Mouse (Mus musculus) neural tube, embryonic 14.5 days (tissue): ENCODE data around the gene Immp2l. TPM values are rescaled to one million over a fixed set of nuclear protein-coding genes. Genes with fewer than 3 reads are reported as not detected.
A peak's percentile ranks its signal among the peaks of the same experiment; 100 is the strongest.

ENCODE experiments used
- ATAC-seq: fragments of 200-750 bp; cut with Nextera tagmentation; 2 replicates; pipeline ENCODE4 v1.8.0; 2017; ENCODE audit warnings: low read depth, mild to moderate bottlenecking, moderate TSS enrichment, moderate library complexity
- H3K27ac ChIP-seq: fragments of 300-500 bp; sonication (generic); 2 replicates; pipeline ENCODE4 v1.5.1; 2014; ENCODE audit warnings: low read depth, mild to moderate bottlenecking, control low read depth, low read length, moderate library complexity, mixed read lengths
- H3K27me3 ChIP-seq: fragments of 300-500 bp; sonication (generic); 2 replicates; pipeline ENCODE4 v1.6.1; 2014; ENCODE audit warnings: low read length; ENCODE audit not compliant: control insufficient read depth, insufficient read depth
- H3K36me3 ChIP-seq: fragments of 300-500 bp; sonication (generic); 2 replicates; pipeline ENCODE4 v1.6.1; 2014; ENCODE audit warnings: low read length, mixed read lengths; ENCODE audit not compliant: control insufficient read depth, insufficient read depth
- H3K4me1 ChIP-seq: fragments of 300-500 bp; sonication (generic); 2 replicates; pipeline ENCODE4 v1.6.1; 2014; ENCODE audit warnings: low read length; ENCODE audit not compliant: control insufficient read depth, insufficient read depth
- H3K4me2 ChIP-seq: fragments of 300-500 bp; sonication (generic); 2 replicates; pipeline ENCODE4 v1.6.1; 2014; ENCODE audit warnings: mild to moderate bottlenecking, low read depth, low read length, control low read depth
- H3K4me3 ChIP-seq: fragments of 300-500 bp; sonication (generic); 2 replicates; pipeline ENCODE4 v1.5.1; 2014; ENCODE audit warnings: low read depth, low read length, control low read depth, mixed read lengths
- H3K9ac ChIP-seq: fragments of 300-500 bp; sonication (generic); replicated peaks from 2 replicates; pipeline ENCODE4 v1.6.1; 2014; ENCODE audit warnings: low read depth, mild to moderate bottlenecking, control low read depth, low read length, mixed read lengths
- H3K9me3 ChIP-seq: fragments of 300-500 bp; sonication (generic); 2 replicates; pipeline ENCODE4 v1.6.1; 2016; ENCODE audit warnings: low read length; ENCODE audit not compliant: control insufficient read depth
- WGBS: fragments of 180-500 bp; shearing (Covaris S2); extraction: QIAGEN DNeasy Blood & Tissue Kit; methylation state at CpG from one replicate; pipeline ENCODE4 v1.1.7; 2014; 5-methylcytosine and 5-hydroxymethylcytosine counted together
- polyA plus RNA-seq: library from polyadenylated mRNA; unstranded; fragments of >200 nt; fragmentation: Nextera tagmentation; extraction: Ambion mirVana; gene quantifications from 2 replicates; pipeline ENCODE4 v1.2.1, GENCODE M21; 2014

Gene Immp2l
- 4.5 and 8.1 TPM in 2 replicates for polyA plus RNA-seq

DNA sequence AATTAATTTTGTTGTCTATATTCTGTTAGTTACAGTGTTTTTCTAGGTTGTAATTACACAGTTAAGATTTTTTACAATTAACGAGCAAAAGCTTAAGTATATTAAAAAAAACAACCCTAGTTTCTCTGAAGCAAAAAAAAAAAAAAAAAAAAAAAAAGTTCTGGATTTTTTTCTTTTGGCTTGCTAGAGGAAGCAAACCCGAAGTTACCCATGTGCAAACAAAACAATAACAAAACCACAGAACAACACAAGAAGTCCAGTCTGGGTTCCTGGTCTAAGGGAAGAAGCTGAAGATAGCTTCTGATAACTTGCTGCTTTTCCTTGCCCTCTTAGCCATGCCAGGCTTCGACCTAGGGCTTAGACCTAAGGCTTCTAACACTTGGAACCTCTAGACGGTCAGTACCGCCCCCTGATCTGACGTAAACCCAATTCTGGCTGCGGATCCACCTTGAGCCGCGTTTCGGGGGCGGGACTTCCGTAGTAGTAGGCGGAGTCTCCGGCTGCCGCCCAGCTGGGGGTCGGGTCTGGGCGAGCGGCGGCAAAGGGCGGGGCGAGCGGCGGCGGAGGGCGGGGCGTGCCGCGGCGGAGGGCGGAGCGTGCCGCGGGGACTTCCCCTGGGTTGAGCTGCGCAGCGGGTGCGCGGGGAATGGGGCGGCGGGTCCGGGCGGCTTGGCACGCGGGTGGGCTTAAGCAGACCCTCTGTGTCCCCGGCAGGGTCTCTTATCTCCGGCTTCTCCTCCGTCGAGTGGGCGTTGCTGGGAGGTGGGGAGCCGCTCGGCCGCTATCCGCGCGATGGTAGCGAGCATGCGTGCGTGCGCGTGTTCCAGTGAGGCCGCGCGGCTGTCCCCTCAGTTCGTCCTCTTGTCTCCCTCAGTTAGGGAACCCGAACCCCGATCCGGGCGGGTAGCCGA, at the start of gene Immp2l:
Gene Immp2l, plus strand, starts transcription at position 580 of the 911 bp plus-strand sequence.
- Histone ChIP-seq H3K9me3 (no peaks in the 10 kb centered on the region), H3K9ac (peak within 1 kb of the TSS; percentile 82), H3K36me3 (no peaks in the 10 kb centered on the region), H3K4me2 (peak within 1 kb of the TSS; percentile 49), H3K4me3 (peak within 1 kb of the TSS; percentile 66), H3K4me1 (0 out of 2 replicates have a peak, but pooled peaks cover 3% of the 10 kb centered on the region), H3K27ac (0 out of 2 replicates have a peak within 1 kb of the TSS, but pooled peaks have one; percentile 52), H3K27me3 (no peaks in the 10 kb centered on the region)
- 4% methylated on average over 62 of the region's 68 CpGs for WGBS
- peak; percentile 97 for ATAC-seq

- no peak overlapping the region for H3K9ac ChIP-seq
- no peak overlapping the region for H3K27ac ChIP-seq
- H3K27me3 ChIP-seq: no peaks in the 10 kb centered on the region
- H3K4me1 ChIP-seq: no peaks in the 10 kb centered on the region
- 93% methylated on average over 2 of the region's 2 CpGs for WGBS
- H3K4me2 ChIP-seq: no peak overlapping the region
- no peak overlapping the region for H3K4me3 ChIP-seq
- no peaks in the 10 kb centered on the region for H3K9me3 ChIP-seq
- no peak for ATAC-seq
- no peaks in the 10 kb centered on the region for H3K36me3 ChIP-seq
Measured at GRCm38 (mm10) chr12:40978719-40979500, 45.0 kb upstream of the Immp2l start.

DNA sequence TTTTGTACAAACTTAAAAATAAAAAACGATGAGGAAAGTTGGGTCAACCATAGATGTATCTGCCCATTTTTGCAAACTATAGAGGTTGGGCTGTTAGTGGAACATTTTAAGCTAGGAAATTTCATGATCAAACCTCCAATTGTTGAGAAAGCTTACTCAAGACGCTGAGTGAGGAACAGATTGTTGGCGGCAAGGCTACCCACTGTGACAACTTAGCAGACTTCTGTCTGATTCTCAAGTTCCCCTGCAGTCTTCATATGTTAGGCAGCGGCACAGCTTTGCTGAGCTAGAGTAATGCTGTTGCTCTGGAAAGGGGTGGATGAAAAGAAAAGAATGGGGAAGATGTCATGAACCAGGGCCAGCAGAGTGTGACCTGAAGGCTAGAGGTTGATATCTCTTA, 44.2 kb upstream of the Immp2l start:
- Histone ChIP-seq H3K9ac (no peak overlapping the region), H3K4me2 (no peak overlapping the region), H3K4me1 (no peaks in the 10 kb centered on the region), H3K9me3 (no peaks in the 10 kb centered on the region), H3K4me3 (no peak overlapping the region), H3K27ac (no peak overlapping the region), H3K36me3 (no peaks in the 10 kb centered on the region), H3K27me3 (no peaks in the 10 kb centered on the region)
- no peak for ATAC-seq
- WGBS: 85% methylated on average over 4 of the region's 4 CpGs

GRCm38 (mm10) chr12:40980160-40980559, 43.7 kb upstream of the Immp2l start:
- no peak overlapping the region for H3K27ac ChIP-seq
- no peaks in the 10 kb centered on the region for H3K36me3 ChIP-seq
- H3K9ac ChIP-seq: no peak overlapping the region
- no peak overlapping the region for H3K4me3 ChIP-seq
- H3K4me1 ChIP-seq: no peaks in the 10 kb centered on the region
- no peaks in the 10 kb centered on the region for H3K27me3 ChIP-seq
- no peak for ATAC-seq
- H3K9me3 ChIP-seq: no peaks in the 10 kb centered on the region
- WGBS: 92% methylated on average over 3 of the region's 3 CpGs
- H3K4me2 ChIP-seq: no peak overlapping the region

DNA sequence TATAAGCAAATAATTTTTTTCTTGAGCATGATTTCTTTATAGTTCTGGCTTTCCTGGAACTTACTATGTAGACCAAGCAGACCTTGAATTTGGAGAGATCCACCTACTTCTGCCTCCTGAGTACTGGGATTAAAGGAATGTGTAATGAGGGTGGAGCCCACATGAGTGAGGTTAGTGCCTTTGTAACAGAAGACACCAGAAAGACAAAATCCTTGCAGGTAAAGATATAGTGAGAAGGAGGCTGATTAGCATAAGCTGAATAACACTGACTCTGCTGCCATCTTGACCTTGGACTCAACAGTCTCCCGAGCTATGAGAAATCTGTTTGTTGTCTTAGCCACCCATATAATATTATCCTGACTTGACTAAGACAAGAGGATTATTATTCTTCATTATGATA, 40.9 kb upstream of the Immp2l start:
- Histone ChIP-seq H3K9me3 (no peaks in the 10 kb centered on the region), H3K4me2 (no peak overlapping the region), H3K27me3 (no peaks in the 10 kb centered on the region), H3K4me1 (no peaks in the 10 kb centered on the region), H3K4me3 (no peak overlapping the region), H3K27ac (no peak overlapping the region), H3K36me3 (no peaks in the 10 kb centered on the region), H3K9ac (no peak overlapping the region)
- 75% methylated on average over 1 of the region's 1 CpGs for WGBS
- no peak for ATAC-seq

GRCm38 (mm10) chr12:40984735-40985134, 39.2 kb upstream of the Immp2l start:
- H3K4me3 ChIP-seq: no peak overlapping the region
- H3K9me3 ChIP-seq: no peaks in the 10 kb centered on the region
- no peaks in the 10 kb centered on the region for H3K27me3 ChIP-seq
- H3K4me2 ChIP-seq: no peak overlapping the region
- no peak overlapping the region for H3K27ac ChIP-seq
- WGBS: 23% methylated on average over 4 of the region's 4 CpGs
- no peak overlapping the region for H3K9ac ChIP-seq
- H3K36me3 ChIP-seq: no peaks in the 10 kb centered on the region
- no peaks in the 10 kb centered on the region for H3K4me1 ChIP-seq
- ATAC-seq: no peak

DNA sequence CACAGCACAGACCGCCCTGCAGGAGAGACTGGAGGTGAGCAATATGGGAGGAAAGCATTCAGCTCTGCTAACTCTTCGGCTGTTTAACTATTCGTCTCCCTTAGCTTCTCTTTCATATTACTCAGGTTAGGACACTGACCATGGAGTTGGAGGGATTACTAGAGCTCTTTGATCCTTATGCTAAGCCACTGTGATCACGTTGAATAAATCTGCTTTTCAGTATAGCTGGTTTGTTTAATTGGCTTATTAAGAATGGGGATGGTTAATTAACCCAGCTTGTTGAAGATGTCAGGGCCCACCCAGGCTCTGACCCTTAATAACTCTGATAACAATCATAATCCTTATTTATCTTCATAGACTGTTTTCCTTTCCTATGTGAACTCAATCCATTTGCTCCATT, 38.1 kb upstream of the Immp2l start:
- no peak overlapping the region for H3K9ac ChIP-seq
- H3K27me3 ChIP-seq: no peaks in the 10 kb centered on the region
- 72% methylated on average over 4 of the region's 4 CpGs for WGBS
- no peak overlapping the region for H3K27ac ChIP-seq
- H3K4me1 ChIP-seq: no peaks in the 10 kb centered on the region
- H3K36me3 ChIP-seq: no peaks in the 10 kb centered on the region
- no peak overlapping the region for H3K4me3 ChIP-seq
- H3K9me3 ChIP-seq: no peaks in the 10 kb centered on the region
- H3K4me2 ChIP-seq: no peak overlapping the region
- no peak for ATAC-seq

- 72% methylated on average over 9 of the region's 9 CpGs for WGBS
- ATAC-seq: no peak
- H3K27me3 ChIP-seq: no peaks in the 10 kb centered on the region
- no peak overlapping the region for H3K4me3 ChIP-seq
- no peaks in the 10 kb centered on the region for H3K9me3 ChIP-seq
- no peak overlapping the region for H3K9ac ChIP-seq
- H3K4me1 ChIP-seq: no peaks in the 10 kb centered on the region
- no peak overlapping the region for H3K27ac ChIP-seq
- H3K36me3 ChIP-seq: no peaks in the 10 kb centered on the region
- H3K4me2 ChIP-seq: no peak overlapping the region
Measured at GRCm38 (mm10) chr12:40988311-40989065, 35.4 kb upstream of the Immp2l start.
